Mouse (Mus musculus): ENCODE measurements around the gene Vmn2r67. TPM values are rescaled to one million over a fixed set of nuclear protein-coding genes. Genes with fewer than 3 reads are reported as not detected.
"Not testable (repeated sequence)": the region's sequence is repeated elsewhere in the genome, so short reads cannot be mapped to it uniquely, and the experiment has no call there.

Gene Vmn2r67
- not detected in 2 replicates for polyA plus RNA-seq (2014; fragmentation: Nextera tagmentation; extraction: Ambion mirVana)

DNA sequence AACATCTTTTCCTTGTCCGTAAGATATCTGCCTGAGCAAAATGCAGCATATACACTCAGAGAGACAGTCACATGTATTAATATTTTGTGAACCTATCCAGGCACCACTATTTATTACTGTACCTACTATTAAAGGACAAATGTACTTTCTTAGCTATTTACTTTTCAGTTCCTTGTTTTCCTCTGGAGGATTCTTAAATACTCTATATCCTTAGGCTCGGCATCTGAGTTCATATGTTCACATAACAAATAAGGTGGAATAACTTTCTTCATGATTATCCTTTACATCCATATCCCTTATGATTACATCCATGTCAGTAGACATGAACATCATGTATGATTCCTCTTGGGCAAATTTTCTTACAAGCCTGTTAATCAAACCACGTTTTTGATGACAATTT is at the start of gene Vmn2r67:
Gene Vmn2r67, minus strand, starts transcription at position 101 of the 400 bp plus-strand sequence.
- Histone ChIP-seq H3K9ac (ENCODE audit: low read depth, low read length) (no peak within 1 kb of the TSS), H3K4me2 (no peak within 1 kb of the TSS), H3K27me3 (ENCODE audit: control insufficient read depth, insufficient read depth, low read length) (no peaks in the 10 kb centered on the region), H3K4me1 (ENCODE audit: control insufficient read depth, insufficient read depth, low read length) (no peaks in the 10 kb centered on the region), H3K4me3 (ENCODE audit: low read depth, low read length) (no peak within 1 kb of the TSS), H3K9me3 (replicated peaks; ENCODE audit: control insufficient read depth, low read length) (no peaks in the 10 kb centered on the region), H3K36me3 (ENCODE audit: control insufficient read depth, insufficient read depth, low read length) (no peaks in the 10 kb centered on the region), H3K27ac (ENCODE audit: low read depth, low read length) (no peak within 1 kb of the TSS)
- no peak for ATAC-seq (replicated peaks; ENCODE audit: insufficient number of reproducible peaks, low FRiP score, low TSS enrichment)
- WGBS (ENCODE audit: insufficient replicate concordance), result 79% methylated on average over 3 of the region's 3 CpGs

- not testable (repeated sequence) for H3K27ac ChIP-seq (ENCODE audit: low read depth, low read length); H3K9ac ChIP-seq (ENCODE audit: low read depth, low read length); H3K27me3 ChIP-seq (ENCODE audit: control insufficient read depth, insufficient read depth, low read length); H3K4me1 ChIP-seq (ENCODE audit: control insufficient read depth, insufficient read depth, low read length); H3K4me3 ChIP-seq (ENCODE audit: low read depth, low read length); ATAC-seq (replicated peaks; ENCODE audit: insufficient number of reproducible peaks, low FRiP score, low TSS enrichment); H3K9me3 ChIP-seq (replicated peaks; ENCODE audit: control insufficient read depth, low read length); H3K4me2 ChIP-seq; H3K36me3 ChIP-seq (ENCODE audit: control insufficient read depth, insufficient read depth, low read length)
- 36% methylated on average over 2 of the region's 2 CpGs for WGBS (ENCODE audit: insufficient replicate concordance)
Observed at GRCm38 (mm10) chr7:85104531-85104930, 51.3 kb downstream of the Vmn2r67 start.

Other genes starting within 250 kb of the Vmn2r67 start
- not detected in 2 replicates for gene Vmn2r65, start 191.9 kb downstream of the Vmn2r67 start, polyA plus RNA-seq (2014; fragmentation: Nextera tagmentation; extraction: Ambion mirVana)
- not detected in 2 replicates for gene Vmn2r66, start 143.7 kb downstream of the Vmn2r67 start, polyA plus RNA-seq (2014; fragmentation: Nextera tagmentation; extraction: Ambion mirVana)
- not detected in 2 replicates for gene Vmn2r68, start 81.8 kb upstream of the Vmn2r67 start, polyA plus RNA-seq (2014; fragmentation: Nextera tagmentation; extraction: Ambion mirVana)